Mouse (Mus musculus) liver, embryonic 11.5 days (tissue): ENCODE data around the gene Gpatch2. TPM values are rescaled to one million over a fixed set of nuclear protein-coding genes. Genes with fewer than 3 reads are reported as not detected.

Source experiments
- ATAC-seq: fragments of 200-750 bp; cut with Nextera tagmentation; replicated peaks from 2 replicates; pipeline ENCODE4 v1.8.0; 2017; ENCODE audit warnings: moderate number of reproducible peaks, mild to moderate bottlenecking, moderate TSS enrichment, moderate library complexity; ENCODE audit not compliant: low FRiP score
- DNase-seq: peaks from one replicate; pipeline ENCODE4 v3.0.0-alpha.2; 2017; ENCODE audit warnings: low spot score
- H3K27ac ChIP-seq: fragments of 300-500 bp; sonication (generic); 2 replicates; pipeline ENCODE4 v1.5.1; 2014; ENCODE audit warnings: mild to moderate bottlenecking, low read depth, low read length, control low read depth
- H3K27me3 ChIP-seq: fragments of 300-500 bp; sonication (generic); replicated peaks from 2 replicates; pipeline ENCODE4 v1.6.1; 2014; ENCODE audit warnings: low read length, mixed read lengths; ENCODE audit not compliant: control insufficient read depth, insufficient read depth
- H3K36me3 ChIP-seq: fragments of 300-500 bp; sonication (generic); 2 replicates; pipeline ENCODE4 v1.6.1; 2014; ENCODE audit warnings: mild to moderate bottlenecking, low read length, moderate library complexity, mixed read lengths; ENCODE audit not compliant: control insufficient read depth, insufficient read depth
- H3K4me1 ChIP-seq: fragments of 300-500 bp; sonication (generic); replicated peaks from 2 replicates; pipeline ENCODE4 v1.6.1; 2014; ENCODE audit warnings: low read length, mixed read lengths; ENCODE audit not compliant: control insufficient read depth, insufficient read depth
- H3K4me2 ChIP-seq: fragments of 300-500 bp; sonication (generic); 2 replicates; pipeline ENCODE4 v1.6.1; 2014; ENCODE audit warnings: mild to moderate bottlenecking, control low read depth, moderate library complexity
- H3K4me3 ChIP-seq: fragments of 300-500 bp; sonication (generic); 2 replicates; pipeline ENCODE4 v1.5.1; 2014; ENCODE audit warnings: low read depth, low read length, control low read depth
- H3K9ac ChIP-seq: fragments of 300-500 bp; sonication (generic); 2 replicates; pipeline ENCODE4 v1.6.1; 2014; ENCODE audit warnings: low read depth, low read length, control low read depth
- H3K9me3 ChIP-seq: fragments of 300-500 bp; sonication (generic); 2 replicates; pipeline ENCODE4 v1.6.1; 2016; ENCODE audit warnings: low read length, inconsistent platforms, mixed read lengths; ENCODE audit not compliant: control insufficient read depth
- WGBS: fragments of 180-500 bp; shearing (Covaris S2); extraction: QIAGEN DNeasy Blood & Tissue Kit; methylation state at CpG from one replicate; pipeline ENCODE4 v1.1.7; 2014; 5-methylcytosine and 5-hydroxymethylcytosine counted together
- polyA plus RNA-seq: library from polyadenylated mRNA; unstranded; fragments of >200 nt; fragmentation: Nextera tagmentation; extraction: Ambion mirVana; gene quantifications from 2 replicates; pipeline ENCODE4 v1.2.1, GENCODE M21; 2014

Gpatch2 gene
- polyA plus RNA-seq, 1 experiment from 2014 or later, result 15.2 TPM

GRCm38 (mm10) chr1:187216620-187217410 lies 1.5 kb downstream of the Gpatch2 start:
- Histone ChIP-seq H3K27me3 (no peaks in the 10 kb centered on the region), H3K36me3 (no peaks in the 10 kb centered on the region), H3K4me3 (no peak overlapping the region), H3K9ac (no peak overlapping the region), H3K9me3 (no peaks in the 10 kb centered on the region), H3K27ac (no peak overlapping the region), H3K4me1 (peaks cover 6% of the 10 kb centered on the region; the same call in 1 of the 2 replicates), H3K4me2 (no peak overlapping the region)
- WGBS, result 72% methylated on average over 9 of the region's 9 CpGs
- DNase-seq (no peak), ATAC-seq (no peak)

DNA sequence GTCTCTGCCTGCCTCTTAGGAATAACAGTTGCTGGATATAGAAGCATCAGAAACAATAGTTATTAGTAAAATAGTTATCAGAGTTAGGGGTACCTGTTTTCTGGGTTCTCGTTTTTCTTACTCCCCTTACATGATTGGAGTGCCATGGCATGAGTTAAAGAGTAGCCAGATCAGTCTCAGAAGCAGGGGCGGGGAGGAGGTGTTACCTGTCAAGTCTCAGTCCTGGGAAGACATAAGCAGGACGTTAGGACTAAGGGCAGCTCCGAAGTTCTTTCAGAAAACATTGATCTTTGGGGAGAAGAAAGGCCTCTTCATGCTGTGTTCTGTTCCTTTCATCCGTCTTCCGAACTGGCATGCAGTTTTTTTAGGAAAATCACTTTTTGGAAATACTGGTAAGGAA lies 5.4 kb downstream of the Gpatch2 start:
- WGBS, result 81% methylated on average over 6 of the region's 6 CpGs
- ATAC-seq, result no peak
- H3K4me3 ChIP-seq, result no peak overlapping the region
- no peak for DNase-seq
- H3K9ac ChIP-seq, result no peak overlapping the region
- H3K27me3 ChIP-seq, result no peaks in the 10 kb centered on the region
- no peaks in the 10 kb centered on the region for H3K9me3 ChIP-seq
- no peaks in the 10 kb centered on the region for H3K36me3 ChIP-seq
- no peak overlapping the region for H3K4me2 ChIP-seq
- H3K4me1 ChIP-seq, result peaks cover 6% of the 10 kb centered on the region; the same call in 1 of the 2 replicates
- H3K27ac ChIP-seq, result no peak overlapping the region

- Histone ChIP-seq H3K27ac (no peak overlapping the region), H3K9ac (no peak overlapping the region), H3K4me2 (no peak overlapping the region), H3K36me3 (peaks cover 5% of the 10 kb centered on the region; the same call in 1 of the 2 replicates), H3K27me3 (no peaks in the 10 kb centered on the region), H3K9me3 (no peaks in the 10 kb centered on the region), H3K4me1 (peaks cover 3% of the 10 kb centered on the region; the same call in 1 of the 2 replicates), H3K4me3 (no peak overlapping the region)
- 0 out of 2 replicates have a peak, but pooled peaks have one; percentile 48 for ATAC-seq
- WGBS, result 72% methylated on average over 11 of the region's 11 CpGs
- DNase-seq, result no peak
These were observed 11.2 kb downstream of the Gpatch2 start for GRCm38 (mm10) chr1:187226328-187227025.

GRCm38 (mm10) chr1:187228414-187229146 lies 13.3 kb downstream of the Gpatch2 start:
- 90% methylated on average over 13 of the region's 13 CpGs for WGBS
- DNase-seq, result no peak
- H3K27me3 ChIP-seq, result no peaks in the 10 kb centered on the region
- peaks cover 3% of the 10 kb centered on the region; the same call in 1 of the 2 replicates for H3K4me1 ChIP-seq
- no peak overlapping the region for H3K9ac ChIP-seq
- H3K27ac ChIP-seq, result no peak overlapping the region
- peaks cover 11% of the 10 kb centered on the region; the same call in 1 of the 2 replicates for H3K36me3 ChIP-seq
- no peaks in the 10 kb centered on the region for H3K9me3 ChIP-seq
- no peak overlapping the region for H3K4me2 ChIP-seq
- H3K4me3 ChIP-seq, result no peak overlapping the region
- no peak for ATAC-seq

DNA sequence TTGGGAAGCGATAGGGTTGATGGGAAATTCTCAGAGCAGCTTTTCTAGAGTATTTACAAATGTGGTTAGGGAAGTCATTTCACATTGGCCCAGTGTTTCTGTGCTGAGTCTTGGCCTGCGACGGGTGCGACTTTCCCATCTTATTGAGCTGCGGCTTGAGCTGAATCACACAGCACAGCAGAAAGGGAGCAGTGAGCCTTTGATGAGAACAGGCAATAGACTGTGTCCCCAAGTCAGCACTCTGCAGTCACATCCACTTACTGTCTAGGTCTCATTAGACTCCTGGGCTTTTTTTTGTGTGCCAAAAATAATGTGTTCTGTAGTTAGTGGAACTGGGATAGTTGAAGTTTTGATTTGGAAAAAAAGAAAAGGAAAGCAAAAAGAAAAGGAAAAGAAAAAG lies 14.9 kb downstream of the Gpatch2 start:
- no peak for DNase-seq
- Histone ChIP-seq H3K9me3 (no peaks in the 10 kb centered on the region), H3K9ac (no peak overlapping the region), H3K27ac (no peak overlapping the region), H3K4me2 (no peak overlapping the region), H3K36me3 (peaks cover 11% of the 10 kb centered on the region; the same call in 1 of the 2 replicates), H3K4me1 (peaks cover 3% of the 10 kb centered on the region; the same call in 1 of the 2 replicates), H3K4me3 (no peak overlapping the region), H3K27me3 (no peaks in the 10 kb centered on the region)
- ATAC-seq, result no peak
- WGBS, result 90% methylated on average over 5 of the region's 5 CpGs

DNA sequence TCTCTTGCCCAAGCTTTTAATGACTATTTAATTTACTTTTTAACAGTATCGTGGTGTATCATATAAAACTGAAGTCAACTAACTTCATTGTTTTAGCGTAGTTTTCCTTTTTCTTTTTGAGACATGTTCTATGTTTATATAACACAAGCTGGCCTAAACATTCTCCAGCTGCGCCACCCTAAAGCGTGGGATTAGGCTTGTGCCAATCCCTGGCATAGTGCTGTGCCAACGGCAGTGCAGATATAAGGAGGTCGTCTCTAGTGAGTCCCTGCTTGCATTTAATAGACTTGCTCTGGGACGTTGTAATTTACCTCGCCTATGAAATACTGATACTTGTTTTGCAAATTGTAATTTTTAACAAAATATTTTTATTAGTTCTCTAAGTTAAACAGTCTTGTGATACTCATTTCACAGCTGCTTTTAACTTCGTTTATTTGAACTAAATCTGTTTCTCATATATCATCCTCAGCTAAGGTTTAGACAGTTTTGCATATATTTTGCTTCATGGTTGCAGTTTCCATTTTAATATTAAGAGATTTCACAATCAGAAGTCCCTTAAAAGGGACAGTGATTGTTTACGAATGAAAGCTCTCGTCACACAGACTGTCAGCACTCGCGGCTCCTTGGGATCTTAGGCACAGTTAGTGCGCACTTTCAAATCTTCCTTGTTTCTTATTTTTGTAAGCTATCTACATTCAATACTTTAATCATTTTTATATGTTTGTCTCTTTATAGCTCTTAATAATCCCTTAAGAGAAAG lies 17.1 kb downstream of the Gpatch2 start:
- Histone ChIP-seq H3K9ac (no peak overlapping the region), H3K4me2 (no peak overlapping the region), H3K9me3 (no peaks in the 10 kb centered on the region), H3K4me1 (no peaks in the 10 kb centered on the region), H3K4me3 (no peak overlapping the region), H3K36me3 (peaks cover 11% of the 10 kb centered on the region; the same call in 1 of the 2 replicates), H3K27me3 (no peaks in the 10 kb centered on the region), H3K27ac (no peak overlapping the region)
- 88% methylated on average over 14 of the region's 14 CpGs for WGBS
- no peak for ATAC-seq
- no peak for DNase-seq

GRCm38 (mm10) chr1:187232996-187233615 lies 17.8 kb downstream of the Gpatch2 start:
- no peak overlapping the region for H3K27ac ChIP-seq
- H3K4me1 ChIP-seq, result no peaks in the 10 kb centered on the region
- no peak overlapping the region for H3K4me2 ChIP-seq
- DNase-seq (no peak), ATAC-seq (no peak)
- peaks cover 11% of the 10 kb centered on the region; the same call in 1 of the 2 replicates for H3K36me3 ChIP-seq
- H3K9ac ChIP-seq, result no peak overlapping the region
- H3K4me3 ChIP-seq, result no peak overlapping the region
- no peaks in the 10 kb centered on the region for H3K9me3 ChIP-seq
- no peaks in the 10 kb centered on the region for H3K27me3 ChIP-seq
- WGBS, result 74% methylated on average over 7 of the region's 7 CpGs
